Mouse (Mus musculus) forebrain, embryonic 13.5 days (tissue): ENCODE data around the gene Kirrel3. TPM values are rescaled to one million over a fixed set of nuclear protein-coding genes. Genes with fewer than 3 reads are reported as not detected.

ENCODE experiments used
- ATAC-seq: fragments of 200-750 bp; cut with Nextera tagmentation; 2 replicates; pipeline ENCODE4 v1.8.0; 2017
- H3K27ac ChIP-seq: fragments of 300-500 bp; sonication (generic); 2 replicates; pipeline ENCODE4 v1.5.1; 2015; ENCODE audit warnings: inconsistent platforms, mild to moderate bottlenecking, moderate library complexity
- H3K27me3 ChIP-seq: fragments of 300-500 bp; sonication (generic); 2 replicates; pipeline ENCODE4 v1.6.1; 2015; ENCODE audit warnings: mild to moderate bottlenecking, inconsistent platforms
- H3K36me3 ChIP-seq: fragments of 300-500 bp; sonication (generic); 2 replicates; pipeline ENCODE4 v1.6.1; 2015; ENCODE audit warnings: mild to moderate bottlenecking, inconsistent platforms; ENCODE audit not compliant: poor library complexity, severe bottlenecking
- H3K4me1 ChIP-seq: fragments of 300-500 bp; sonication (generic); 2 replicates; pipeline ENCODE4 v1.6.1; 2015; ENCODE audit warnings: inconsistent platforms
- H3K4me2 ChIP-seq: fragments of 300-500 bp; sonication (generic); 2 replicates; pipeline ENCODE4 v1.6.1; 2015; ENCODE audit warnings: inconsistent platforms, mild to moderate bottlenecking, moderate library complexity
- H3K4me3 ChIP-seq: fragments of 300-500 bp; sonication (generic); 2 replicates; pipeline ENCODE4 v1.5.1; 2015; ENCODE audit warnings: mild to moderate bottlenecking, inconsistent platforms
- H3K9ac ChIP-seq: fragments of 300-500 bp; sonication (generic); 2 replicates; pipeline ENCODE4 v1.6.1; 2015; ENCODE audit warnings: mild to moderate bottlenecking, inconsistent platforms
- H3K9me3 ChIP-seq: fragments of 300-500 bp; sonication (generic); replicated peaks from 2 replicates; pipeline ENCODE4 v1.6.1; 2016; ENCODE audit warnings: inconsistent platforms
- WGBS: fragments of 180-500 bp; shearing (Covaris S2); methylation state at CpG from one replicate; pipeline ENCODE4 v1.1.7; 2015; 5-methylcytosine and 5-hydroxymethylcytosine counted together
- polyA plus RNA-seq: library from polyadenylated mRNA; unstranded; fragments of >200 nt; fragmentation: Nextera tagmentation; extraction: Ambion mirVana; gene quantifications from 2 replicates; pipeline ENCODE4 v1.2.1, GENCODE M21; 2015

Gene Kirrel3
- polyA plus RNA-seq, 1 experiment from 2014 or later: 17.1 TPM

DNA sequence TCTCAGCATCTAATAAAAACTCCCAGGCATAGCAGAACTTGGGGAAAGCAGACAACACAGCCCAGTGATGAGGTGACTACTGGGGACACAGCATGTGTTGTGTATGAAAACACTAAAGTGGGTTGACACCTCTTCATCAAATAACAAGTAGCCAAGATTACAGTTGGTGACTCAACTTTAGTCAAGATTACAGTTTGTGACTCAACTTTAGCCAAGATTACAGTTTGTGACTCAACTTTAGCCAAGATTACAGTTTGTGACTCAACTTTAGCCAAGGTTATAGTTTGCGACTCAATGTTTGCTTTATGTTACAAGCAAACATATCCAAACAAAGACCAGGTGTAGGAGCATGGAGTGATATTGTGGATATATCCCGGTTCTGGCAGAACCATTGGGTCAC is 7.2 kb upstream of the Kirrel3 start:
- H3K4me3 ChIP-seq: no peak overlapping the region
- no peaks in the 10 kb centered on the region for H3K36me3 ChIP-seq
- H3K27ac ChIP-seq: no peak overlapping the region
- H3K4me1 ChIP-seq: peaks cover 4% of the 10 kb centered on the region
- no peak overlapping the region for H3K4me2 ChIP-seq
- ATAC-seq: no peak
- no peaks in the 10 kb centered on the region for H3K27me3 ChIP-seq
- H3K9me3 ChIP-seq: no peaks in the 10 kb centered on the region
- WGBS: 88% methylated on average over 2 of the region's 2 CpGs
- H3K9ac ChIP-seq: no peak overlapping the region

DNA sequence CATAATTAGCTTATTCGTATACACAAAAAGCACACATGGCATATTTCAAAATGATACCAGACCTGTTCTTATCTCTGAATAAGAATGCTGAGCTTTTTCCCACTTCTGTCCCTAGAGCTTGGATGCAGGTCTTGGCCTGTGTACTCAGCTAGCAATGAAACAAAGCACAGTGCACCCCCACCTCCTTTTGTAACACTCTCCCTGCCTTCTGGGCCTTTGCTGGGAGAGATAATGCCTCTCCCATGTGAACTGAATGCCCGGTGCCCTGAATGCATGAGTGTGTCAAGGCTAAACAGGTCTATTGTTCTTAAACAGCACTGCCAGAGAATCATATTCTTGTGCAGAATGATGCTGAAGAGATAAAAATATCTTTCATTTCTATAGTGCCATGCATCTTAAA is 2.5 kb upstream of the Kirrel3 start:
- H3K9ac ChIP-seq: no peak overlapping the region
- H3K4me3 ChIP-seq: no peak overlapping the region
- H3K27me3 ChIP-seq: peaks cover 25% of the 10 kb centered on the region
- WGBS: 32% methylated on average over 2 of the region's 2 CpGs
- H3K27ac ChIP-seq: no peak overlapping the region
- no peaks in the 10 kb centered on the region for H3K36me3 ChIP-seq
- peaks cover 23% of the 10 kb centered on the region for H3K4me1 ChIP-seq
- H3K4me2 ChIP-seq: no peak overlapping the region
- ATAC-seq: no peak
- no peaks in the 10 kb centered on the region for H3K9me3 ChIP-seq

DNA sequence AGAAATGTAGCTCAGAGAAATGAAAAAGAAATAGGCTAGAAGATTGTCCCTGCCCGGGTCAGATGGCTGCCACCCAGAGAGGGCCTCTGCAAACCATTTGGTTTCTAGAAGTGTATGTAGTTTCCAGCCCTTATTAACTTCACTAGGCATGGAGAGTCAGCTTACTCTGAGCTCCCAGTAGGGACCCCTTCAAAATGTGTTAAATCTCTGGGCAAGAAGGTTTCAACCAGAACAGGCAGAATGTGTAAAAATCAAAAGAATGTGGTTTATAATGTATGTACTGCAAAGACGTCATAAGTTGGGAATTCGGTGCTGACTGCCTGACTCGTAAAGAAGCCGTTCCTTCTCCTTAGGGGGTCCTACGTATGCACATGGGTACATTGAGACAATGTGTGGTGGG is 1.0 kb upstream of the Kirrel3 start:
- Histone ChIP-seq H3K4me3 (no peak overlapping the region), H3K9me3 (no peaks in the 10 kb centered on the region), H3K4me1 (peaks cover 29% of the 10 kb centered on the region), H3K9ac (no peak overlapping the region), H3K27me3 (peaks cover 26% of the 10 kb centered on the region), H3K4me2 (no peak overlapping the region), H3K27ac (no peak overlapping the region), H3K36me3 (no peaks in the 10 kb centered on the region)
- WGBS: 55% methylated on average over 6 of the region's 6 CpGs
- no peak for ATAC-seq

DNA sequence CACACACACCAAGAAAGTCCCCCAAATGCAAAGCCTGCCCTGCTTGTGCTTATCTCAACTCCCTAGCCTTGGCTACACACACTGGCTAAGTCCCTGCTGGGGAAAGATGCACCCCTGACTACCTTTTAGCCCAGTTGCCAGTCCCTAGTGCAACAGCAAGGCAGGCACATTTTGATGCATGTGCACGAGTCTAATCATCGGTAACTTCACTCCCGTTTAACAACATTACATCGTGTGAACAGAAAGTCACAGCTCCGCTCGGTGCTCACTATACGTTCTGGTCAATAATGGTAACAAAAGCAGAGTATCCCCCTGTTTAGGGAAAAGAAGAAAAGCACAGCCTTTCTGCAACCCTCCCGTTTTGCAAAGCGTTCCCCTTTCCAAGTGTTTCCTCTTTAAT is 2.6 kb downstream of the Kirrel3 start:
- Histone ChIP-seq H3K27me3 (peaks cover 53% of the 10 kb centered on the region), H3K4me1 (peaks cover 37% of the 10 kb centered on the region), H3K4me3 (peak overlapping the region; percentile 70), H3K9ac (peak overlapping the region; percentile 71), H3K27ac (no peak overlapping the region), H3K4me2 (peak overlapping the region; percentile 83), H3K9me3 (no peaks in the 10 kb centered on the region), H3K36me3 (no peaks in the 10 kb centered on the region)
- ATAC-seq: peak; percentile 34
- WGBS: under 1% methylated on average over 9 of the region's 9 CpGs

DNA sequence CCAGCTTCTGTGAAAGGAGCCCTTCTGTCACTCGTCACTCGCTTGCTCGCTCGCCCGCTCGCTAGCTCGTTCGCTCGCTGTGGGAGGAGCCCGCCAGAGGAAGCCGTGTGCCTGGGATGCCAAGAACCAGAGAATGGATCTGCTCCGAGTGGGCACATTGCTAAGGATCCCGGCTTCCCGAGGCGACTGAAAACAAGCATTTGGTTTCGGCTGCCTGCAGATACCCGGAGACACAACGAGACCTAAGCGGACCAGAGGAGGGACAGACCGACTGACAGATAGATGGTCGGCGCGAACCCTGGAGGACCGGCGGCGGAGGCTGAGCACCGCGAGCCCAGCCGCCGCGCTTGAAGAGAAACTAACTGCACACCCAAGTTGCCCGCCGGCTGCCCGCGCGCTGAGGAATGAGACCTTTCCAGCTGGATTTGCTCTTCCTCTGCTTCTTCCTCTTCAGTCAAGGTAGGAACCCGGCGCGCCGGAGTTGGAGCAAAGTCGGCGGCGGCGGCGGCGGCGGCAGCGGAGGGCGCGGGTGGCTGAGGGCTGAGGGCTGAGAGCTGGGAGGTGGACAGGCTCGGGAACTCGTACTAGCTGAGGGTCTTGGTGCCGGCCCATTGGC is 3.1 kb downstream of the Kirrel3 start:
- peak overlapping the region; percentile 70 for H3K4me3 ChIP-seq
- peak overlapping the region; percentile 71 for H3K9ac ChIP-seq
- under 1% methylated on average over 46 of the region's 53 CpGs for WGBS
- peak overlapping the region; percentile 83 for H3K4me2 ChIP-seq
- H3K36me3 ChIP-seq: no peaks in the 10 kb centered on the region
- peaks cover 53% of the 10 kb centered on the region for H3K27me3 ChIP-seq
- no peaks in the 10 kb centered on the region for H3K9me3 ChIP-seq
- ATAC-seq: peak; percentile 88
- H3K27ac ChIP-seq: no peak overlapping the region
- peaks cover 33% of the 10 kb centered on the region for H3K4me1 ChIP-seq

DNA sequence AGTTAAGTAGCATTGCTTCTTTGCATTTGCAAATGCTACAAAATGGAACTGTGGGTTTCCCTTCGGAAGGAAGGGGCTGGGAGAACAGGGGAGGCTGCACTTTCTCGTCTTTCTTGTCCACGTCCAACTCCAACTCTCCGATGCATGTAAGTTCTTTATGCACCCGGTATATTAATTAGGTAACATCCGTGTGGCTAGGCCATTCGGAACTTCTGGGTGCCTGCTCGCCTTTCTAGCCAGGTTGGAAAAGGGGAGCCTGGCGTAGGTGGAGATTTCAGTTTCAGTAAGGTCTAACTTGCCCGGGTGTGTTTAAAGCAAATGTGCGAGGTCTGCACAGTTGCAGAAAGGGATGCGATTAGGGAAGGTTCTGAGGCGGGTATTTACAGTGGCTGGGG is 3.6 kb downstream of the Kirrel3 start:
- no peak overlapping the region for H3K27ac ChIP-seq
- WGBS: 1% methylated on average over 13 of the region's 13 CpGs
- peak overlapping the region; percentile 70 for H3K4me3 ChIP-seq
- H3K36me3 ChIP-seq: no peaks in the 10 kb centered on the region
- ATAC-seq: no peak
- peak overlapping the region; percentile 83 for H3K4me2 ChIP-seq
- peaks cover 33% of the 10 kb centered on the region for H3K4me1 ChIP-seq
- H3K9me3 ChIP-seq: no peaks in the 10 kb centered on the region
- peak overlapping the region; percentile 71 for H3K9ac ChIP-seq
- peaks cover 54% of the 10 kb centered on the region for H3K27me3 ChIP-seq

DNA sequence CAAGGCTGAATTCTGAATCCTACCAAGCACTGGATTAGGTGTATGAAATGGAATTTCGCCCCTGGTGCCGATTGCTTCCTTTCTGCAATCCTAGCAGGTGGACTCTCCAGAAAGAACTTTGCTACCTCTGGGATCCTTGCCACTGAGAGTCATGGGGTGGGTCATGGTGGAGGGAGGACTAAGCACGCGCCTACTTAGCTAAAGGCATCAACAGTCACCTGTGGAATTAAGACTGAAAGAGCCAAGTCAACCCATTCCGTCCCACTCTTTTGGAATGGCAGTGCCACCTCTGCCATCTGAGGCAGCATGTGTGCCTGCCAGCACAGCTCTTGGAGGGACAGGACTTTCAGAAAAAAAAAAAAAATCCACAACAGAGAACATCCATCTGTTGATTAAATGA is 4.1 kb downstream of the Kirrel3 start:
- Histone ChIP-seq H3K9me3 (no peaks in the 10 kb centered on the region), H3K9ac (peak overlapping the region; percentile 71), H3K4me3 (peak overlapping the region; percentile 70), H3K27me3 (peaks cover 50% of the 10 kb centered on the region), H3K4me2 (peak overlapping the region; percentile 83), H3K36me3 (no peaks in the 10 kb centered on the region), H3K4me1 (peaks cover 33% of the 10 kb centered on the region), H3K27ac (no peak overlapping the region)
- 11% methylated on average over 5 of the region's 5 CpGs for WGBS
- no peak for ATAC-seq

DNA sequence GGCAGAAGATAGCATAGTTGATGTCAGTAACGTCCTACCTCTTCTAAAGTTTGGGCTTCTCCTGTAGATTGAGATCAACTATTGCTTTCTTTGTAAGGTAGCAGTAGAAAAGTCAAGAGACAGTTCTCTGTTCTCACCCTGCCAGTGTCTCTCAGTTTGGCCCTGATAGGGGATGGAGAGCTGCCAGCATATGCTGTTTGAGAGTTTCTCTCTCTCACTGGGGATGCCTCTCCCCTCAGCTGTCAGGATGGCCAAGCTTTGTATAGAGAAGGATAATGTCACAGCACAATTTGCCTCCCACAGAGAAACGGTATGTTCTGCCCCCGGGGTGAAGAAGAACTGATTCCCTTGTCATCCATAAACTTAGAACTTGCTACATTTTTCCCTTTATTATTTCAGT is 6.4 kb downstream of the Kirrel3 start:
- WGBS: 44% methylated on average over 3 of the region's 3 CpGs

DNA sequence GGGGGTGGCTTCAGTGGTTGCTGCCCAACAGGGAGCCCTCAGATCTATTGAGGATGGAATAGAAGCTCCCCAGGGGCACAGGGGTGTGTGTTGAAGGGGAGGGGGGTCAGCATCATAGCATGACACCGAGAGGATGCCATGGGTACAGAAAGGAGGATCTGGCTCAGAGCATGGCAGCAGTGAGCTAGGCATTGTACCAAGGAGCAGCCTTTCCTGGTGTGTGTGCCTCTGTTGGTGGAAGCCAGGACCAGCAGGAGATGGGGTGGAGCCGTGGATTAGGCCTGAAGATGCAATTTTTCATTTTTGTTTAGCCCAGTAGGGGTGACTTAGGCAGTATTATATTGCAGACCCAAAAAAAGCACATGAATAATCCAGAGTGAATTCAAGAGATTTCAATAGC is 7.9 kb downstream of the Kirrel3 start:
- 9% methylated on average over 2 of the region's 2 CpGs for WGBS
- Histone ChIP-seq H3K9me3 (no peaks in the 10 kb centered on the region), H3K36me3 (no peaks in the 10 kb centered on the region), H3K4me1 (peaks cover 16% of the 10 kb centered on the region), H3K4me3 (no peak overlapping the region), H3K4me2 (no peak overlapping the region), H3K27ac (no peak overlapping the region), H3K9ac (no peak overlapping the region), H3K27me3 (peaks cover 46% of the 10 kb centered on the region)
- no peak for ATAC-seq

More for the DNA sequence above, 6.4 kb downstream of the Kirrel3 start:
- no peak overlapping the region for H3K27ac ChIP-seq
- H3K4me1 ChIP-seq: peaks cover 22% of the 10 kb centered on the region
- ATAC-seq: no peak
- H3K27me3 ChIP-seq: peaks cover 51% of the 10 kb centered on the region
- no peaks in the 10 kb centered on the region for H3K36me3 ChIP-seq
- H3K4me2 ChIP-seq: peak overlapping the region; percentile 83
- no peak overlapping the region for H3K9ac ChIP-seq
- H3K4me3 ChIP-seq: no peak overlapping the region
- no peaks in the 10 kb centered on the region for H3K9me3 ChIP-seq

DNA sequence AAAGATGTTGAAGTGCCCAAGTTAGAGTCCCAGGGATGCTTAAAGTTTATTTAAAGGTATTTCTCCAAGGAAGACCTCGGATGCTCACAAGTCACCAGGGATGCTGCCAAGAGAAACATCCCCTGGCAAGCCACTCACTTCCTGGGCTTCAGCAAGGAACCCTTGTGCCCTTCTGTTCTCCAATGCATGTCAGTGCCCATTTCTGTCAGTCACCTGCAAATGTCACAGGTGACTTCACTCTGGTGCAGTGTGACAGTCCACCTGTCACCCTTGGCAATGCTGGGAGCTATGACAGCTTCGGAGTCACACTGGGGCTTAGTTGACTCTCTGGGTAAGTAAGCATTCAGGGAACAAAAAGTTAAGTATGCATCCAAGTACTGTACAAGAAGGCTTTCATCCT is 12.4 kb downstream of the Kirrel3 start:
- peaks cover 17% of the 10 kb centered on the region for H3K27me3 ChIP-seq
- ATAC-seq: no peak
- no peak overlapping the region for H3K4me3 ChIP-seq
- H3K27ac ChIP-seq: no peak overlapping the region
- WGBS: 91% methylated on average over 2 of the region's 2 CpGs
- no peaks in the 10 kb centered on the region for H3K9me3 ChIP-seq
- peaks cover 9% of the 10 kb centered on the region; the same call in 1 of the 2 replicates for H3K4me1 ChIP-seq
- H3K9ac ChIP-seq: no peak overlapping the region
- no peaks in the 10 kb centered on the region for H3K36me3 ChIP-seq
- H3K4me2 ChIP-seq: no peak overlapping the region

DNA sequence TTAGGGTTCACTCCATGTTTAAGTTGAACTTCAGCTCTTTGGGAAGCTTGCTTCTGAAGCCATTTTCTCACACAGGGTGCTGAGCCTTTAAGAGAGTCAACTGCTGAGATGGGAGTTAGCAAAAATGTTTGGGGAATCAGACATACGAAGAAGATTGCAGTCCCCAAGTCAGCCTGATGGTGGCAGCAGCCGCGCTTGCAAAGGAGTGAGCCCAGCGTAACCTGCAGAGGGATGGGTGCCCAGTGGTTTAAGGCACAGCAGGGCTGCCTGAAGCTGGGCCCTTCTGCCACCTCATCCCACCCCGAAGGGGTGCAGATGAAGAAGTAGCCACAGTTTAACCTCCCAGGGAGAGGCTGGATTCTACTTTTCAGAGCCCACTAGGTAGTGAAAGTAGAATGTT is 13.0 kb downstream of the Kirrel3 start:
- Histone ChIP-seq H3K4me2 (no peak overlapping the region), H3K36me3 (no peaks in the 10 kb centered on the region), H3K27me3 (peaks cover 17% of the 10 kb centered on the region), H3K4me1 (peaks cover 9% of the 10 kb centered on the region; the same call in 1 of the 2 replicates), H3K27ac (no peak overlapping the region), H3K9me3 (no peaks in the 10 kb centered on the region), H3K9ac (no peak overlapping the region), H3K4me3 (no peak overlapping the region)
- WGBS: 7% methylated on average over 5 of the region's 5 CpGs
- peak; percentile 85 for ATAC-seq

DNA sequence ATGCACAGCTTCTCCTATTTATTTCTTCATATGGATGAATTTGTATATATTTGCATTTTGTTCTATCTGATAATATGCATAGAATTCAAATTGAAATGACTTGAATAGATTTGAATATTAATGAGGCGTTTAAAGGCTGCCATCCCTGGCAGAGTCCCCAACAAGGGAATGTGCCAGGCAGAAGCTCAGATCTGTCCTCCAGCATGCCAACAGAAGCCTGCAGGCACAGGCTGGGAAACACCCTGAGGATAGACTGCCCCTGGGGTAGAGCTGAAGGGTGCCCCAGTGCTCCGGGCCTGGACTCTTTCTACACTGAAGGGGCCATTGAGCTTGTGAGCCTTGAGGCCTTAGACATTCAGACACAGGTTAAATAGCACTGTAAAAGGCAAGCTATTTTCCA is 21.5 kb downstream of the Kirrel3 start:
- Histone ChIP-seq H3K9ac (peak overlapping the region; percentile 21; the same call in 1 of the 2 replicates), H3K4me1 (peaks cover 18% of the 10 kb centered on the region), H3K4me2 (no peak overlapping the region), H3K27ac (peak overlapping the region; percentile 31; the same call in 1 of the 2 replicates), H3K9me3 (no peaks in the 10 kb centered on the region), H3K4me3 (no peak overlapping the region), H3K36me3 (no peaks in the 10 kb centered on the region), H3K27me3 (no peaks in the 10 kb centered on the region)
- 72% methylated on average over 2 of the region's 2 CpGs for WGBS
- peak; percentile 82 for ATAC-seq

DNA sequence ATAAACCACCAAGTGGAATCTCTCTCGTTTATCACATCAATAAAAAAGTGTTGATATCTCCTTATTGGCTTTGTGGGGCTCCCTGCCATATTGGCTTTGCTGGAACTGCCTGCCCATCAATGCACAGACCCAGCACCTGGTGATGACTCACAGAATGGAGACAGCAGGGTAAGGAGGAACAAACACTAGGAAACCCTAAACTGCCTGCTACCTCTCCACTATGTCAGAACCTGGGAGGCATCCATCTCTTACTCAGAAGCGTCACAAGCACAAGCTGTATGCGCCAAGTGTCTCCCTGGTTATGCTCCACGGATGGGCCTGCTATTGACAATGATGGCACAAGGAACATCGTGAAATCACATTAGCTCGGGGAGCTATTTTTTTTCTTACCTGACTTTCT is 33.2 kb downstream of the Kirrel3 start:
- Histone ChIP-seq H3K4me1 (no peaks in the 10 kb centered on the region), H3K9me3 (no peaks in the 10 kb centered on the region), H3K27ac (no peak overlapping the region), H3K36me3 (no peaks in the 10 kb centered on the region), H3K4me2 (no peak overlapping the region), H3K4me3 (no peak overlapping the region), H3K9ac (no peak overlapping the region), H3K27me3 (no peaks in the 10 kb centered on the region)
- WGBS: 86% methylated on average over 6 of the region's 6 CpGs
- ATAC-seq: no peak
